Mouse (Mus musculus): ENCODE results near the gene Zdhhc18. TPM values are rescaled to one million over a fixed set of nuclear protein-coding genes. Genes with fewer than 3 reads are reported as not detected.

The Zdhhc18 gene
- polyA plus RNA-seq, 1 experiment: 20.3 TPM

GRCm38 (mm10) chr4:133604856-133605255, 45.1 kb downstream of the Zdhhc18 start:
- no peak for DNase-seq (ENCODE audit: low read depth)

- DNase-seq (ENCODE audit: low read depth): no peak
Measured at GRCm38 (mm10) chr4:133604175-133604574, 45.8 kb downstream of the Zdhhc18 start.

- no peak for DNase-seq (ENCODE audit: low read depth)
Measured at GRCm38 (mm10) chr4:133603056-133603455, 46.9 kb downstream of the Zdhhc18 start.

GRCm38 (mm10) chr4:133601721-133602218, 48.2 kb downstream of the Zdhhc18 start, which contains the start of gene Sfn:
Sfn (minus strand) TSS chr4:133602168.
- DNase-seq (ENCODE audit: low read depth): no peak

GRCm38 (mm10) chr4:133600306-133600705, 49.6 kb downstream of the Zdhhc18 start:
- no peak for DNase-seq (ENCODE audit: low read depth)

- no peak for DNase-seq (ENCODE audit: low read depth)
Measured at GRCm38 (mm10) chr4:133599571-133600073, 50.3 kb downstream of the Zdhhc18 start.

GRCm38 (mm10) chr4:133599116-133599515, 50.8 kb downstream of the Zdhhc18 start:
- no peak for DNase-seq (ENCODE audit: low read depth)

- no peak for DNase-seq (ENCODE audit: low read depth)
Measured at GRCm38 (mm10) chr4:133598616-133599015, 51.3 kb downstream of the Zdhhc18 start.

GRCm38 (mm10) chr4:133596084-133596483, 53.9 kb downstream of the Zdhhc18 start:
- DNase-seq (ENCODE audit: low read depth): no peak

- DNase-seq (ENCODE audit: low read depth): no peak
Measured at GRCm38 (mm10) chr4:133595538-133595937, 54.4 kb downstream of the Zdhhc18 start.

GRCm38 (mm10) chr4:133592570-133592969, 57.4 kb downstream of the Zdhhc18 start:
- no peak for DNase-seq (ENCODE audit: low read depth)

- no peak for DNase-seq (ENCODE audit: low read depth)
Measured at GRCm38 (mm10) chr4:133584059-133584951, 65.6 kb downstream of the Zdhhc18 start, which contains the start of gene Gpn2. Gpn2 (plus strand) TSS chr4:133584362.

GRCm38 (mm10) chr4:133583690-133584058, 66.3 kb downstream of the Zdhhc18 start:
- no peak for DNase-seq (ENCODE audit: low read depth)

GRCm38 (mm10) chr4:133577983-133578382, 72.0 kb downstream of the Zdhhc18 start:
- no peak for DNase-seq (ENCODE audit: low read depth)

- DNase-seq (ENCODE audit: low read depth): no peak
Measured at GRCm38 (mm10) chr4:133574843-133575202, 75.1 kb downstream of the Zdhhc18 start.

- DNase-seq (ENCODE audit: low read depth): no peak
Measured at GRCm38 (mm10) chr4:133574070-133574842, 75.7 kb downstream of the Zdhhc18 start, which contains the start of gene Gpatch3. Gpatch3 (plus strand) TSS chr4:133574745.

- no peak for DNase-seq (ENCODE audit: low read depth)
Measured at GRCm38 (mm10) chr4:133570066-133570466, 79.9 kb downstream of the Zdhhc18 start.

- no peak for DNase-seq (ENCODE audit: low read depth)
Measured at GRCm38 (mm10) chr4:133569291-133570065, 80.5 kb downstream of the Zdhhc18 start.

- no peak for DNase-seq (ENCODE audit: low read depth)
Measured at GRCm38 (mm10) chr4:133567251-133567650, 82.7 kb downstream of the Zdhhc18 start.

- DNase-seq (ENCODE audit: low read depth): no peak
Measured at GRCm38 (mm10) chr4:133563123-133563571, 86.8 kb downstream of the Zdhhc18 start.

GRCm38 (mm10) chr4:133561622-133562021, 88.3 kb downstream of the Zdhhc18 start:
- DNase-seq (ENCODE audit: low read depth): no peak

All from gonadal fat pad, adult 2 months (tissue).